Mouse (Mus musculus) small intestine, adult 2 months (tissue): Measurements from ENCODE around the gene Spa17.

Experiments
- CTCF ChIP-seq: fragments of 200-500 bp; IDR thresholded peaks from 2 replicates; pipeline ENCODE4 v1.5.1; 2012; ENCODE audit warnings: low read depth, mild to moderate bottlenecking, control low read depth, inconsistent platforms, low read length, moderate library complexity, mixed read lengths; ENCODE audit not compliant: insufficient replicate concordance, insufficient read length; ENCODE audit errors: extremely low read depth
- POLR2A ChIP-seq: fragments of 200-500 bp; IDR thresholded peaks from 2 replicates; pipeline ENCODE4 v1.6.1; 2012; ENCODE audit warnings: low read depth, mild to moderate bottlenecking, control low read depth, inconsistent platforms, low read length, moderate library complexity

- TF ChIP-seq POLR2A (no peak), CTCF (no peak)
Measured at GRCm38 (mm10) chr9:37621290-37621689, 7.8 kb upstream of the Spa17 start.
